Mouse (Mus musculus) cortical plate, adult 2 months (tissue): ENCODE measurements at regions not wholly inside any gene's neighbourhood (a gene's known extent, or its start where the extent isn't known, plus 50 kb on each side); places are given as distances from the start of the nearest gene placed in this dataset.

Experiments used
- H3K27ac ChIP-seq: fragments of 200-500 bp; 2 replicates; pipeline ENCODE4 v1.5.1; 2012; ENCODE audit warnings: low read length, control low read depth, inconsistent platforms; ENCODE audit not compliant: insufficient read depth
- H3K4me1 ChIP-seq: fragments of 200-500 bp; 2 replicates; pipeline ENCODE4 v1.6.1; 2011; ENCODE audit warnings: low read length; ENCODE audit not compliant: control insufficient read depth, insufficient read depth
- H3K4me3 ChIP-seq: fragments of 200-500 bp; 2 replicates; pipeline ENCODE4 v1.5.1; 2011; ENCODE audit warnings: mild to moderate bottlenecking, low read length, control low read depth; ENCODE audit not compliant: insufficient read depth
- CTCF ChIP-seq: fragments of 200-500 bp; IDR thresholded peaks from 2 replicates; pipeline ENCODE4 v1.5.1; 2011; ENCODE audit warnings: mild to moderate bottlenecking, control low read depth, low read length; ENCODE audit not compliant: insufficient read depth; ENCODE audit errors: extremely low read depth
- POLR2A ChIP-seq: fragments of 200-500 bp; IDR thresholded peaks from 2 replicates; pipeline ENCODE4 v1.6.1; 2011; ENCODE audit warnings: mild to moderate bottlenecking, low read length, control low read depth; ENCODE audit not compliant: insufficient read depth; ENCODE audit errors: extremely low read depth

- H3K4me1 ChIP-seq, result no peaks in the 10 kb centered on the region
- H3K27ac ChIP-seq, result no peak overlapping the region
- TF ChIP-seq POLR2A (no peak), CTCF (no peak)
- no peak overlapping the region for H3K4me3 ChIP-seq
These were observed 365.5 kb downstream of the Foxo1 start for GRCm38 (mm10) chr3:52633491-52634100.

GRCm38 (mm10) chr3:52632635-52633034 lies 364.5 kb downstream of the Foxo1 start:
- no peak overlapping the region for H3K27ac ChIP-seq
- no peaks in the 10 kb centered on the region for H3K4me1 ChIP-seq
- no peak for TF ChIP-seq POLR2A
- no peak for TF ChIP-seq CTCF
- no peak overlapping the region for H3K4me3 ChIP-seq

GRCm38 (mm10) chr3:52630209-52630608 lies 362.1 kb downstream of the Foxo1 start:
- H3K4me1 ChIP-seq, result no peaks in the 10 kb centered on the region
- H3K4me3 ChIP-seq, result no peak overlapping the region
- H3K27ac ChIP-seq, result no peak overlapping the region
- TF ChIP-seq POLR2A (no peak), CTCF (no peak)

DNA sequence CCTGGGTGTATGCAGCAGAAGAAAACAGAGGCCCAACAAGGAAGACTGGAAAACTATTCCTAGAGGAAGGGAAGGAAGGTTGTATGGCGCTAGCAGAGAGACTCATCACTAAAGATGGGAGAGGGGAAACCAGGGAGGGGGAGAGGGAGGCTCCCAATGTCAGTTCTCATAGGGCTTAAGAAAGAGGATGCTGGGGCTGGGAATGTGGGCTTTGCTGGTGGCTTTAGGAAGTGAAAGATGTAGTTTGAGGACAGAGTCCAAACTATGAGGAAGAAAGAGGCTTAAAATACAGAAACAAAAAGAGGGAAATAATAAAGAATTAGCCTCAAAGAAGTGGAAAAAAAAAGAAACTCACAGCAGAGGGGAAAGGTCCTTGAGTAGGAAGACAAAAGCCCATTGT lies 357.0 kb downstream of the Foxo1 start:
- no peaks in the 10 kb centered on the region for H3K4me1 ChIP-seq
- TF ChIP-seq CTCF, result no peak
- TF ChIP-seq POLR2A, result no peak
- no peak overlapping the region for H3K4me3 ChIP-seq
- no peak overlapping the region for H3K27ac ChIP-seq

- TF ChIP-seq CTCF (no peak), POLR2A (no peak)
- Histone ChIP-seq H3K27ac (no peak overlapping the region), H3K4me1 (no peaks in the 10 kb centered on the region), H3K4me3 (no peak overlapping the region)
These were observed 354.4 kb downstream of the Foxo1 start for GRCm38 (mm10) chr3:52622530-52622929.

GRCm38 (mm10) chr3:52621936-52622335 lies 353.8 kb downstream of the Foxo1 start:
- no peaks in the 10 kb centered on the region for H3K4me1 ChIP-seq
- no peak overlapping the region for H3K4me3 ChIP-seq
- TF ChIP-seq CTCF, result no peak
- no peak for TF ChIP-seq POLR2A
- H3K27ac ChIP-seq, result no peak overlapping the region

DNA sequence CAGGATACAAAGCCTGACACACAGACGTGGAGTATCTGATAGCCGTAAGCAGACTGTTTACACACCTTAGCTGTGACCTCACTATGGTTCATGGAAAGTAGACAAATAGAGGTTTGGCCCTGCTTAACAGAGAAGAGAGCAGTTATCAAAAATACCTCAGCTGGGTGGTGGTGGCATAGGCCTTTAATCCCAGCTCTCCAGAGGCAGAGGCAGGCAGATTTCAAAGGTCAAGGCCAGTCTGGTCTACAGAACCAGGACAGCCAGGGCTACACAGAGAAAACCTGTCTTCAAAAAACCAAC lies 350.7 kb downstream of the Foxo1 start:
- TF ChIP-seq POLR2A (no peak), CTCF (no peak)
- H3K4me1 ChIP-seq, result no peaks in the 10 kb centered on the region
- no peak overlapping the region for H3K4me3 ChIP-seq
- H3K27ac ChIP-seq, result no peak overlapping the region

DNA sequence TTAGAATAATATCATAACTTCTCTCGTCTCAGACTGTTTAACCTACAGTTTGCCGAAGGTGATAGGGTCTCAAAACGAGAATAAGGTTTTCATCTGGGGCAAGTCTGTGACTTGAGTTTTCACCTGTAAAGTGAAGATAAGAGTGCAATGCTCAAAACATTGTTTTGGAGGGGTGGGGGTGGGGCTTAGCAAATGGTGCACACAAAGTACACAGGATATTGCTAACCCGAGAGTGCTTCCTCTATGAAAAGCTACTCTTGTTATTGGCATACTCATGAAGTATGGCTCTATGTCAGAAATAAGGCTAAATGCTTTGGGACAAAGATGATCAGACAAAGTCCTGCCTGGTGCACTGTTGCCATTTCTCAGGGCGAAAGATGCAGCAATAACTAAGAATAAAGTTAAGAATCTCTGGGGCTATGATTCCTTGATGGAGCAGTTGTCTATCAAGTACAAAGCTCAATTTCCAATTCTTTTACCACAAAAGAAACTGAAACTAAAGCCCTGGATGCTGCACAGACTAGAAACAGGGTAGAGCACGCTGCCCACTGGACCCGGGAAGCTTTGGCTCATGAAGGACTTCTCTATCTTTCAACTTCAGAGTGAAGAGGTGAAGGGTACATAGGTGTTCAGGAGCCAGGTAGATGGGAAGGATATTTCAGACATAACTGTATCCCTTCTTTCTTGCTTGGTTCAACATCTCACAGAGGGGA lies 350.2 kb downstream of the Foxo1 start:
- H3K4me3 ChIP-seq, result no peak overlapping the region
- no peaks in the 10 kb centered on the region for H3K4me1 ChIP-seq
- no peak overlapping the region for H3K27ac ChIP-seq
- no peak for TF ChIP-seq POLR2A
- TF ChIP-seq CTCF, result no peak

GRCm38 (mm10) chr3:52617413-52618149 lies 349.4 kb downstream of the Foxo1 start:
- Histone ChIP-seq H3K4me3 (no peak overlapping the region), H3K27ac (no peak overlapping the region), H3K4me1 (no peaks in the 10 kb centered on the region)
- TF ChIP-seq POLR2A, result no peak
- TF ChIP-seq CTCF, result no peak

DNA sequence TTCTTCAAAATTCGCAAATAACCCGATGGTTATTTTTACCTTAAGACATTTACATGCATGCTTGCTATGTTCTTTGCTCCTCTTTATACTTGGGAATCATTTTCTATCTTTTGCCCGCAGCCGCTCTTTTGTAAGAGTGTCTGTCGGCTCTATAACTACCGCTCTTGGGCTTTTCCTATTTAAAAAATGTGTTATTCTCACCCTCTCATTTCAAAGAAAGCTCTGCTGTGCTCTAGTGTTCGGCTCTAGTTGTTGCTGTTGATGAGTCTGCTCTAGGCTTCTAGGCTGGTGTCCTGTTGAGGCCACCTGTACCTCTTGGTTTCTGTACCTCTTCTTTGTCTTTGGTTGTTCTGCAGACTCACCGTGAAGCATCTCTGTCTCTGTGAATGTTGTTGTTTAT lies 343.7 kb downstream of the Foxo1 start:
- Histone ChIP-seq H3K4me1 (no peaks in the 10 kb centered on the region; the same call in 1 of the 2 replicates), H3K4me3 (no peak overlapping the region), H3K27ac (no peak overlapping the region)
- TF ChIP-seq POLR2A (no peak), CTCF (no peak)

DNA sequence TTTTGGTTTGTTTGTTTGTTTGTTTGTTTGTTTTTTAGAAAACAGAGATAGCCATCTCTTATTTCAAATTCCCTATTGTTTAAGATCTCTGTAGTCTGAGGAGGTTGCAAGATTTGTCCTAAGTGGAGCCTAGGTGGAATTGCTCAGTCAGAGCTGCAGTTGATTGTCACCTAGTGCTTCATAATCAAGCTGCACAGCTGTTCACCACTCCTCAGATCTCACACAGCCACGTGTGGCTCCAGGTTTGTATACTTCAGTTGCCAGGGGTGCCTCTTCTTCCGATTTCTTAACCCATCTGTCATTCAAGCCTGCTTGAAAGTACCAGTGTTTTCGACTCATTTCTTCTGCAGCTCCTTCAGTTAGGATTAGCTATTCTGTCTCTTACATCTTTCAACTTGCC lies 342.3 kb downstream of the Foxo1 start:
- Histone ChIP-seq H3K4me3 (no peak overlapping the region), H3K4me1 (no peaks in the 10 kb centered on the region; the same call in 1 of the 2 replicates), H3K27ac (no peak overlapping the region)
- TF ChIP-seq CTCF (no peak), POLR2A (no peak)
